In genomic region chrX:73922550-73922882, GRCm38 (mm10) we compare ENCODE assay signal across 7 mouse cellular contexts. TPM values are rescaled to one million over a fixed set of nuclear protein-coding genes. Genes with fewer than 3 reads are reported as not detected.
DNase-seq lines count a peak whose midpoint lies in the region; ATAC-seq and TF ChIP-seq lines count a peak whose summit lies in the region.

No protein-coding gene starts in this region.

- ATAC-seq in megakaryocyte, adult 5-6 weeks (ENCODE audit: poor library complexity, severe bottlenecking) = no peak
- ATAC-seq in forebrain, embryonic 14.5 days = 0 out of 2 replicates have a peak, but pooled peaks have one; percentile 5
- ATAC-seq in liver, embryonic 14.5 days (ENCODE audit: insufficient read depth) = no peak
- ATAC-seq in inflammation-experienced regulatory T-cells, adult 6 months = no peak

- no peak for DNase-seq in forebrain, embryonic 14.5 days (ENCODE audit: low spot score)
- DNase-seq in liver, embryonic 14.5 days (ENCODE audit: low read depth in 3 of 3, low spot score in 3 of 3) = no peak
- peak; percentile 21 to 47 for DNase-seq in thymus, postnatal 36 days
- DNase-seq in left cerebral cortex, postnatal 25 days (ENCODE audit: low spot score in 2 of 2) = no peak

- peaks cover 31% of the 10 kb centered on the region for H3K4me1 ChIP-seq in megakaryocyte, embryonic 14.5 days
- H3K4me1 ChIP-seq in forebrain, embryonic 14.5 days (ENCODE audit: control insufficient read depth, insufficient read depth, low read length) = no peaks in the 10 kb centered on the region; the same call in 1 of the 2 replicates
- H3K4me1 ChIP-seq in liver, embryonic 14.5 days (replicated peaks; ENCODE audit: control insufficient read depth in 2 of 2, insufficient read depth in 2 of 2, low read length in 1 of 2) = peaks cover 0 to 3% of the 10 kb centered on the region in 2 experiments; a peak in 1 of 4 replicates

- no peak for TF ChIP-seq EP300 in liver, embryonic 14.5 days (IDR thresholded peaks at IDR 0.05; ENCODE audit: low read depth)

- peak overlapping the region; percentile 55 for H3K9ac ChIP-seq in forebrain, embryonic 14.5 days (ENCODE audit: low read length)
- peak overlapping the region; percentile 61 for H3K9ac ChIP-seq in liver, embryonic 14.5 days (replicated peaks)

- H3K9me3 ChIP-seq in megakaryocyte, embryonic 14.5 days = peaks cover 11% of the 10 kb centered on the region; the same call in 1 of the 2 replicates
- no peaks in the 10 kb centered on the region for H3K9me3 ChIP-seq in forebrain, embryonic 14.5 days (replicated peaks; ENCODE audit: control insufficient read depth, low read length)
- no peaks in the 10 kb centered on the region for H3K9me3 ChIP-seq in liver, embryonic 14.5 days (ENCODE audit: control insufficient read depth, low read length)

- intact Hi-C loops in left cerebral cortex, postnatal 25 days (cut with DNase I) = no loop called here

- peak overlapping the region; percentile 62 for H3K4me2 ChIP-seq in forebrain, embryonic 14.5 days (ENCODE audit: low read length)
- H3K4me2 ChIP-seq in liver, embryonic 14.5 days (ENCODE audit: low read depth) = peak overlapping the region; percentile 86

- H3K4me3 ChIP-seq in megakaryocyte, embryonic 14.5 days (replicated peaks) = peak overlapping the region; percentile 95
- peak overlapping the region; percentile 54 for H3K4me3 ChIP-seq in forebrain, embryonic 14.5 days (ENCODE audit: low read depth, low read length)
- peak overlapping the region; percentile 69 to 73 for H3K4me3 ChIP-seq in liver, embryonic 14.5 days (ENCODE audit: insufficient read depth in 1 of 2, low read depth in 2 of 2, low read length in 2 of 2)

- WGBS in forebrain, embryonic 14.5 days = 82% methylated on average over 8 of the region's 8 CpGs
- 65% methylated on average over 8 of the region's 8 CpGs for WGBS in liver, embryonic 14.5 days (ENCODE audit: insufficient replicate concordance)

- peaks cover 46% of the 10 kb centered on the region for H3K36me3 ChIP-seq in megakaryocyte, embryonic 14.5 days (replicated peaks; ENCODE audit: low read length)
- H3K36me3 ChIP-seq in forebrain, embryonic 14.5 days (ENCODE audit: control insufficient read depth, insufficient read depth, low read length) = 0 out of 2 replicates have a peak, but pooled peaks cover 3% of the 10 kb centered on the region
- no peaks in the 10 kb centered on the region; the same call in 1 of the 2 replicates for H3K36me3 ChIP-seq in liver, embryonic 14.5 days (replicated peaks; ENCODE audit: control insufficient read depth, insufficient read depth, low read depth)

- H3K27me3 ChIP-seq in megakaryocyte, embryonic 14.5 days (replicated peaks) = peaks cover 20% of the 10 kb centered on the region
- H3K27me3 ChIP-seq in forebrain, embryonic 14.5 days (replicated peaks; ENCODE audit: control insufficient read depth, insufficient read depth, low read length) = no peaks in the 10 kb centered on the region
- H3K27me3 ChIP-seq in liver, embryonic 14.5 days (ENCODE audit: control insufficient read depth, insufficient read depth, low read length) = no peaks in the 10 kb centered on the region

- H3K27ac ChIP-seq in forebrain, embryonic 14.5 days (ENCODE audit: low read depth, low read length) = no peak overlapping the region; the same call in 1 of the 2 replicates
- H3K27ac ChIP-seq in liver, embryonic 14.5 days = peak overlapping the region; percentile 46

- TF ChIP-seq CTCF in liver, embryonic 14.5 days (IDR thresholded peaks at IDR 0.05; ENCODE audit: low read depth) = no peak

RNA-seq across cellular contexts. Expression of gene Naa10, which starts 0.8 kb away (rescaled TPM):
- polyA plus RNA-seq in megakaryocyte, embryonic 14.5 days (2012; ENCODE audit: insufficient read depth, low replicate concordance) = 58.9 and 174 TPM in 2 replicates
- total RNA-seq in megakaryocyte, adult 5-6 weeks (2015) = 51.7 and 59.9 TPM in 2 replicates
- 79.4 and 93.7 TPM in 2 replicates for total RNA-seq in megakaryocyte, adult 5-6 weeks (2017)
- polyA plus RNA-seq in forebrain, embryonic 14.5 days (2014; fragmentation: Nextera tagmentation; extraction: Ambion mirVana) = 104 TPM in 2 replicates
- 64.1 and 73.0 TPM in 2 replicates for polyA plus RNA-seq in liver, embryonic 14.5 days (2012; rRNA removed)
- 81.1 and 81.3 TPM in 2 replicates for polyA plus RNA-seq in liver, embryonic 14.5 days (2014; fragmentation: Nextera tagmentation; extraction: Ambion mirVana)
- 10 to 100 TPM; 45.4 to 53.4 TPM for total RNA-seq in left cerebral cortex, postnatal 25 days (2021)
- polyA plus RNA-seq in inflammation-experienced regulatory T-cells, adult 6 months (2017; shearing (Covaris generic)) = 100 to 1,000 TPM; 173 to 214 (median 188) TPM

RNA-seq across cellular contexts. Expression of gene Arhgap4, which starts 0.8 kb away (rescaled TPM):
- polyA plus RNA-seq in megakaryocyte, embryonic 14.5 days (2012; ENCODE audit: insufficient read depth, low replicate concordance) = 6.6 and 13.3 TPM in 2 replicates
- 67.6 and 69.7 TPM in 2 replicates for total RNA-seq in megakaryocyte, adult 5-6 weeks (2015)
- 98.9 and 119 TPM in 2 replicates for total RNA-seq in megakaryocyte, adult 5-6 weeks (2017)
- polyA plus RNA-seq in forebrain, embryonic 14.5 days (2014; fragmentation: Nextera tagmentation; extraction: Ambion mirVana) = 1.3 and 2.0 TPM in 2 replicates
- 7.2 and 7.8 TPM in 2 replicates for polyA plus RNA-seq in liver, embryonic 14.5 days (2012; rRNA removed)
- 3.5 and 4.9 TPM in 2 replicates for polyA plus RNA-seq in liver, embryonic 14.5 days (2014; fragmentation: Nextera tagmentation; extraction: Ambion mirVana)
- total RNA-seq in left cerebral cortex, postnatal 25 days (2021) = 1 to 10 TPM; 3.6 to 4.7 TPM
- 100 to 1,000 TPM; 114 to 148 (median 147) TPM for polyA plus RNA-seq in inflammation-experienced regulatory T-cells, adult 6 months (2017; shearing (Covaris generic))

RNA-seq across cellular contexts. Expression of gene Renbp, which starts 8.1 kb away (rescaled TPM):
- polyA plus RNA-seq in megakaryocyte, embryonic 14.5 days (2012; ENCODE audit: insufficient read depth, low replicate concordance) = 31.2 and 114 TPM in 2 replicates
- total RNA-seq in megakaryocyte, adult 5-6 weeks (2015) = 11.3 and 13.5 TPM in 2 replicates
- 23.1 and 34.4 TPM in 2 replicates for total RNA-seq in megakaryocyte, adult 5-6 weeks (2017)
- 8.9 and 9.3 TPM in 2 replicates for polyA plus RNA-seq in forebrain, embryonic 14.5 days (2014; fragmentation: Nextera tagmentation; extraction: Ambion mirVana)
- polyA plus RNA-seq in liver, embryonic 14.5 days (2012; rRNA removed) = 7.3 and 10.4 TPM in 2 replicates
- polyA plus RNA-seq in liver, embryonic 14.5 days (2014; fragmentation: Nextera tagmentation; extraction: Ambion mirVana) = 13.7 and 14.8 TPM in 2 replicates
- 1 to 10 TPM; 4.4 to 4.9 TPM for total RNA-seq in left cerebral cortex, postnatal 25 days (2021)
- 10 to 100 TPM in 1 of 3 experiments, 1 to 10 TPM in 2; 4.2 to 10.0 (median 6.5) TPM for polyA plus RNA-seq in inflammation-experienced regulatory T-cells, adult 6 months (2017; shearing (Covaris generic))

RNA-seq across cellular contexts. Expression of gene L1cam, which starts 26.6 kb away (rescaled TPM):
- polyA plus RNA-seq in megakaryocyte, embryonic 14.5 days (2012; ENCODE audit: insufficient read depth, low replicate concordance) = 0.96 TPM in 1 of 2 replicates, not detected in the other
- total RNA-seq in megakaryocyte, adult 5-6 weeks (2015) = 49.8 and 51.5 TPM in 2 replicates
- total RNA-seq in megakaryocyte, adult 5-6 weeks (2017) = 21.3 and 34.5 TPM in 2 replicates
- polyA plus RNA-seq in forebrain, embryonic 14.5 days (2014; fragmentation: Nextera tagmentation; extraction: Ambion mirVana) = 53.6 and 77.2 TPM in 2 replicates
- polyA plus RNA-seq in liver, embryonic 14.5 days (2012; rRNA removed) = 0.18 and 0.47 TPM in 2 replicates
- polyA plus RNA-seq in liver, embryonic 14.5 days (2014; fragmentation: Nextera tagmentation; extraction: Ambion mirVana) = 0.16 and 0.20 TPM in 2 replicates
- 100 to 1,000 TPM; 152 to 158 TPM for total RNA-seq in left cerebral cortex, postnatal 25 days (2021)
- 10 to 100 TPM in 1 of 3 experiments, 1 to 10 TPM in 2; 5.6 to 21.3 (median 9.7) TPM for polyA plus RNA-seq in inflammation-experienced regulatory T-cells, adult 6 months (2017; shearing (Covaris generic))

RNA-seq across cellular contexts. Expression of gene Avpr2, which starts 30.6 kb away (rescaled TPM):
- not detected in 2 replicates for polyA plus RNA-seq in megakaryocyte, embryonic 14.5 days (2012; ENCODE audit: insufficient read depth, low replicate concordance)
- not detected in 2 replicates for total RNA-seq in megakaryocyte, adult 5-6 weeks (2015)
- total RNA-seq in megakaryocyte, adult 5-6 weeks (2017) = 0.12 and 0.33 TPM in 2 replicates
- polyA plus RNA-seq in forebrain, embryonic 14.5 days (2014; fragmentation: Nextera tagmentation; extraction: Ambion mirVana) = 0.26 TPM in 1 of 2 replicates, not detected in the other
- 0.01 TPM in 1 of 2 replicates, not detected in the other for polyA plus RNA-seq in liver, embryonic 14.5 days (2012; rRNA removed)
- polyA plus RNA-seq in liver, embryonic 14.5 days (2014; fragmentation: Nextera tagmentation; extraction: Ambion mirVana) = not detected in 2 replicates
- total RNA-seq in left cerebral cortex, postnatal 25 days (2021) = not detected
- 1 to 10 TPM; 1.5 to 3.2 (median 2.7) TPM for polyA plus RNA-seq in inflammation-experienced regulatory T-cells, adult 6 months (2017; shearing (Covaris generic))

Comparison
In these comparisons a context has a peak if more than half of its experiments do, and no peak if none do; other contexts are left out.
1. DNase-seq: peak in thymus, postnatal 36 days (2 of 2); none in forebrain, embryonic 14.5 days (single experiment), liver, embryonic 14.5 days (0 of 3) and left cerebral cortex, postnatal 25 days (0 of 2).
2. Peak in every context shown above with its lines, with median percentiles within 50 percentile points of each other: H3K4me3 ChIP-seq.